Mouse (Mus musculus) CH12.LX (cell line): Measurements from ENCODE around the gene Ntrk2. TPM values are rescaled to one million over a fixed set of nuclear protein-coding genes. Genes with fewer than 3 reads are reported as not detected.

Experiments
- DNase-seq: peaks from one replicate; pipeline ENCODE4 v3.0.0-alpha.2; 2013; ENCODE audit errors: extremely low read depth
- H3K27ac ChIP-seq: 2 replicates; pipeline ENCODE4 v1.5.1; 2012; ENCODE audit warnings: low read depth, mild to moderate bottlenecking, control low read depth, moderate library complexity; ENCODE audit not compliant: insufficient read depth
- H3K27me3 ChIP-seq: replicated peaks from 2 replicates; pipeline ENCODE3; 2012; ENCODE audit warnings: inconsistent platforms
- H3K36me3 ChIP-seq, 2 experiments: replicated peaks in 1 of 2; 2 replicates each; pipeline versions ENCODE3 to v1.6.1; 2012; ENCODE audit warnings: inconsistent platforms in 1 of 2, low read length in 1 of 2, mild to moderate bottlenecking in 1 of 2, mixed read lengths in 1 of 2, moderate library complexity in 1 of 2; ENCODE audit not compliant: control insufficient read depth in 1 of 2, insufficient read depth in 1 of 2
- H3K4me1 ChIP-seq, 2 experiments: 2 replicates each; pipeline ENCODE4 v1.6.1; 2012; ENCODE audit warnings: inconsistent platforms in 1 of 2, moderate library complexity in 1 of 2; ENCODE audit not compliant: insufficient read depth in 2 of 2, control insufficient read depth in 1 of 2
- H3K4me2 ChIP-seq: 2 replicates; pipeline ENCODE4 v1.6.1; 2012; ENCODE audit warnings: low read depth, mild to moderate bottlenecking, control low read depth; ENCODE audit not compliant: poor library complexity, insufficient read depth, severe bottlenecking
- H3K4me3 ChIP-seq, 3 experiments: fragments of 150-350 bp in 1 of 3; sonication (generic) in 1 of 3; replicated peaks in 1 of 3; 2 replicates each; pipeline versions ENCODE3 to v1.5.1; 2011 to 2012; ENCODE audit warnings: low read depth in 2 of 3, low read length in 2 of 3, mild to moderate bottlenecking in 2 of 3, moderate library complexity in 2 of 3, control low read depth in 1 of 3, improper control_type of control experiment in 1 of 3, inconsistent platforms in 1 of 3, mixed read lengths in 1 of 3; ENCODE audit not compliant: poor library complexity in 1 of 3
- H3K79me2 ChIP-seq: replicated peaks from 2 replicates; pipeline ENCODE4 v1.6.1; 2012; ENCODE audit warnings: mild to moderate bottlenecking, moderate library complexity; ENCODE audit not compliant: control insufficient read depth, poor library complexity, insufficient read depth, severe bottlenecking; ENCODE audit errors: extremely low read depth
- H3K9ac ChIP-seq: 2 replicates; pipeline ENCODE4 v1.6.1; 2012; ENCODE audit warnings: low read depth, mild to moderate bottlenecking, control low read depth, moderate library complexity; ENCODE audit not compliant: insufficient read depth
- H3K9me3 ChIP-seq: replicated peaks from 2 replicates; pipeline ENCODE3; 2012; ENCODE audit warnings: low read length, inconsistent platforms, mixed read lengths
- BHLHE40 ChIP-seq: IDR thresholded peaks from 2 replicates; pipeline ENCODE4 v1.6.1; 2011; ENCODE audit warnings: mild to moderate bottlenecking, low read depth, low read length, improper control_type of control experiment
- CHD1 ChIP-seq: IDR thresholded peaks from 2 replicates; pipeline ENCODE4 v1.6.1; 2012; ENCODE audit warnings: low read depth, low read length, improper control_type of control experiment, inconsistent platforms
- HCFC1 ChIP-seq: IDR thresholded peaks from 2 replicates; pipeline ENCODE4 v1.6.1; 2012; ENCODE audit warnings: low read depth, mild to moderate bottlenecking, inconsistent platforms, low read length, improper control_type of control experiment
- JUN ChIP-seq: IDR thresholded peaks from 2 replicates; pipeline ENCODE4 v1.6.1; 2011; ENCODE audit warnings: low read depth, mild to moderate bottlenecking, low read length, improper control_type of control experiment, moderate library complexity; ENCODE audit not compliant: insufficient read depth
- MAFK ChIP-seq: IDR thresholded peaks from 2 replicates; pipeline ENCODE4 v1.6.1; 2011; ENCODE audit warnings: low read length, improper control_type of control experiment; ENCODE audit not compliant: insufficient replicate concordance
- MAX ChIP-seq: IDR thresholded peaks from 2 replicates; pipeline ENCODE4 v1.6.1; 2011; ENCODE audit warnings: low read length, improper control_type of control experiment
- MAZ ChIP-seq: IDR thresholded peaks from 2 replicates; pipeline ENCODE4 v1.6.1; 2012; ENCODE audit warnings: low read depth, mild to moderate bottlenecking, inconsistent platforms, low read length, improper control_type of control experiment, moderate library complexity
- MYC ChIP-seq: IDR thresholded peaks from 2 replicates; pipeline ENCODE4 v1.6.1; 2011; ENCODE audit warnings: low read depth, mild to moderate bottlenecking, improper control_type of control experiment, low read length
- NELFE ChIP-seq: IDR thresholded peaks from 2 replicates; pipeline ENCODE4 v1.6.1; 2011; ENCODE audit warnings: low read depth, low read length, improper control_type of control experiment
- RAD21 ChIP-seq: IDR thresholded peaks from 2 replicates; pipeline ENCODE4 v1.6.1; 2011; ENCODE audit warnings: low read depth, mild to moderate bottlenecking, low read length, improper control_type of control experiment, moderate library complexity
- SIN3A ChIP-seq: IDR thresholded peaks from 2 replicates; pipeline ENCODE4 v1.6.1; 2012; ENCODE audit warnings: low read length, improper control_type of control experiment, inconsistent platforms
- UBTF ChIP-seq: IDR thresholded peaks from 2 replicates; pipeline ENCODE4 v1.6.1; 2012; ENCODE audit warnings: low read depth, mild to moderate bottlenecking, inconsistent platforms, low read length, improper control_type of control experiment, moderate library complexity
- ZC3H11A ChIP-seq: IDR thresholded peaks from 2 replicates; pipeline ENCODE4 v1.6.1; 2012; ENCODE audit warnings: low read depth, mild to moderate bottlenecking, inconsistent platforms, low read length, improper control_type of control experiment
- ZKSCAN1 ChIP-seq: IDR thresholded peaks from 2 replicates; pipeline ENCODE4 v1.6.1; 2012; ENCODE audit warnings: low read depth, inconsistent platforms, low read length, improper control_type of control experiment, borderline replicate concordance
- ZMIZ1 ChIP-seq: IDR thresholded peaks from 2 replicates; pipeline ENCODE4 v1.6.1; 2012; ENCODE audit warnings: low read depth, mild to moderate bottlenecking, inconsistent platforms, low read length, improper control_type of control experiment
- dilution Hi-C: fragments of 300-500 bp; cut with MboI; formaldehyde crosslinking; loops from 2 replicates; pipeline ENCODE4 v1.14.3; 2020; ENCODE audit warnings: low sequenced_read_pairs; ENCODE audit not compliant: extremely low pct_unique_long_range_greater_than_20kb, extremely low pct_ligation_motif_present
- in situ Hi-C: fragments of 300-500 bp; cut with MboI; formaldehyde crosslinking; loops from 3 replicates; pipeline ENCODE4 v1.14.3; 2019; ENCODE audit warnings: low sequenced_read_pairs, low pct_ligation_motif_present, low pct_unique_long_range_greater_than_20kb, mixed read lengths
- polyA plus RNA-seq: library from polyadenylated mRNA; unstranded; fragments of >175 nt; gene quantifications from 2 replicates; pipeline ENCODE4 v1.2.1, GENCODE M21; 2012; ENCODE audit warnings: low read depth; ENCODE audit not compliant: insufficient read length
- total RNA-seq, 2 experiments: library from RNA; depleted of rRNA; stranded (reverse); fragments of 300-350 nt in 1 of 2; fragments of >200 nt in 1 of 2; gene quantifications; 2 replicates each; pipeline ENCODE4 v1.2.3; 2012 to 2014

Gene Ntrk2
- total and polyA plus RNA-seq, 3 experiments, result not detected

DNA sequence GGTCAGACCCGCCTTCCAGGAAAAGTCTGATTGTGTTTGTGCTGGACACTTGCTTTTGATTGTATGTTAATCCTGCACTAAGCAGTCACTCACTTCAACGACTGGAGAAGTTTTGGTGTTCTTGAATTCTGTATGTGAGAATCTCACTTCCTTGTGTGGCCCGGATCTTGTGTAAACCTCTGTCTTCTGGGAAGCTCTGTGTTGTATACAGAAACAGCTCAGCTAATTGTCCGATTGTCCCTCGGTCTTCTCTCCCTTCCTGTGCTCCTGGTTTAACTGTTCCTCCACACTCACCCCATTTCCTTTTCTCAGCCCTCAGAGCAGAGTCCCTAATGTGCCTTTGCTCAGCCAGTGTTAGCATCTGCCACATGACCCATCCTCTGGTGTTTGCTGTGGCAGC lies 190.1 kb downstream of the Ntrk2 start:
- H3K9ac ChIP-seq, result no peak overlapping the region
- dilution Hi-C loops (no loop called here), in situ Hi-C loops (no loop called here)
- no peak overlapping the region for H3K4me3 ChIP-seq
- H3K4me1 ChIP-seq, result no peaks in the 10 kb centered on the region
- no peak overlapping the region for H3K4me2 ChIP-seq
- H3K27me3 ChIP-seq, result no peaks in the 10 kb centered on the region
- no peaks in the 10 kb centered on the region for H3K79me2 ChIP-seq
- H3K27ac ChIP-seq, result no peak overlapping the region
- TF ChIP-seq NELFE (no peak), CHD1 (no peak), UBTF (no peak), JUN (no peak), MAX (no peak), HCFC1 (no peak), ZC3H11A (no peak), RAD21 (no peak), MYC (no peak), BHLHE40 (no peak)
- DNase-seq, result no peak
- H3K9me3 ChIP-seq, result peaks cover 81% of the 10 kb centered on the region
- no peaks in the 10 kb centered on the region for H3K36me3 ChIP-seq

DNA sequence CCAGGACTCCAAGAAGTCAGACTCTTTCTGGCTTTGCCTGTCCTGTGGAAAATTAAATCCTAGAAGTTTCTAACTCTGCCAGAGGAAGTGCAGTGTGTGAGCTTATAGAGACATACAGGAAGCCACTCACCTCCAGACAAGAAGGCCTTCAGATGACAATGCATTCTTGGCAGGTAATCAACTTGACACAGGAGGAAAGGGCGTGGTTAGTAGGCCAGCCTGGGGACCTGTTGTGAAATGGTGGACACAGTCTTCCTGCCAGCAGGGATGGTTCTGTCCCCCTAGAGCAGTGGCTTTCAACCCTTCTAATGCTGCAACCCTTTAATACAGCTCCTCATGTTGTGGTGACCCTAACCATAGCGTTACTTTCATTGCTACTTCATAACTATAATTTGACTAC lies 191.4 kb downstream of the Ntrk2 start:
- H3K9ac ChIP-seq, result no peak overlapping the region
- TF ChIP-seq ZKSCAN1 (no peak), ZC3H11A (no peak), JUN (no peak), SIN3A (no peak), ZMIZ1 (no peak), MAZ (no peak), MAFK (no peak)
- H3K4me2 ChIP-seq, result no peak overlapping the region
- no peak for DNase-seq
- in situ Hi-C loops (no loop called here), dilution Hi-C loops (no loop called here)
- no peaks in the 10 kb centered on the region for H3K4me1 ChIP-seq
- no peaks in the 10 kb centered on the region for H3K27me3 ChIP-seq
- H3K9me3 ChIP-seq, result peaks cover 79% of the 10 kb centered on the region
- H3K27ac ChIP-seq, result no peak overlapping the region
- H3K79me2 ChIP-seq, result no peaks in the 10 kb centered on the region
- no peaks in the 10 kb centered on the region for H3K36me3 ChIP-seq
- H3K4me3 ChIP-seq, result no peak overlapping the region
